Mouse (Mus musculus) liver, embryonic 15.5 days (tissue): ENCODE data around the gene Slc6a13. TPM values are rescaled to one million over a fixed set of nuclear protein-coding genes. Genes with fewer than 3 reads are reported as not detected.

ENCODE experiments used
- ATAC-seq: fragments of 200-750 bp; cut with Nextera tagmentation; 2 replicates; pipeline ENCODE4 v1.8.0; 2017; ENCODE audit warnings: moderate number of reproducible peaks, mild to moderate bottlenecking, moderate library complexity; ENCODE audit not compliant: insufficient read depth
- H3K27ac ChIP-seq: fragments of 300-500 bp; sonication (generic); replicated peaks from 2 replicates; pipeline ENCODE4 v1.5.1; 2015; ENCODE audit warnings: mild to moderate bottlenecking, inconsistent platforms
- H3K27me3 ChIP-seq: fragments of 300-500 bp; sonication (generic); 2 replicates; pipeline ENCODE4 v1.6.1; 2015; ENCODE audit warnings: mild to moderate bottlenecking, inconsistent platforms
- H3K36me3 ChIP-seq: fragments of 300-500 bp; sonication (generic); replicated peaks from 2 replicates; pipeline ENCODE4 v1.6.1; 2015; ENCODE audit warnings: moderate library complexity, mild to moderate bottlenecking, inconsistent platforms
- H3K4me1 ChIP-seq: fragments of 300-500 bp; sonication (generic); replicated peaks from 2 replicates; pipeline ENCODE4 v1.6.1; 2015; ENCODE audit warnings: inconsistent platforms
- H3K4me2 ChIP-seq: fragments of 300-500 bp; sonication (generic); 2 replicates; pipeline ENCODE4 v1.6.1; 2015; ENCODE audit warnings: moderate library complexity, mild to moderate bottlenecking, inconsistent platforms
- H3K4me3 ChIP-seq: fragments of 300-500 bp; sonication (generic); replicated peaks from 2 replicates; pipeline ENCODE4 v1.5.1; 2015; ENCODE audit warnings: mild to moderate bottlenecking, inconsistent platforms
- H3K9ac ChIP-seq: fragments of 300-500 bp; sonication (generic); 2 replicates; pipeline ENCODE4 v1.6.1; 2015; ENCODE audit warnings: moderate library complexity, mild to moderate bottlenecking, inconsistent platforms
- H3K9me3 ChIP-seq: fragments of 300-500 bp; sonication (generic); replicated peaks from 2 replicates; pipeline ENCODE4 v1.6.1; 2016; ENCODE audit warnings: inconsistent platforms
- WGBS: fragments of 180-500 bp; shearing (Covaris S2); methylation state at CpG from one replicate; pipeline ENCODE4 v1.1.7; 2015; ENCODE audit warnings: mixed read lengths; ENCODE audit not compliant: insufficient replicate concordance; 5-methylcytosine and 5-hydroxymethylcytosine counted together
- microRNA-seq: library from miRNA; unstranded; fragments of <30 nt; microRNA quantifications from one replicate; pipeline ENCODE4, GENCODE M21; 2016
- polyA plus RNA-seq: library from polyadenylated mRNA; unstranded; fragments of >200 nt; fragmentation: Nextera tagmentation; extraction: Ambion mirVana; gene quantifications from 2 replicates; pipeline ENCODE4 v1.2.1, GENCODE M21; 2015

Slc6a13 gene
- polyA plus RNA-seq, 1 experiment from 2014 or later = 34.1 TPM

- Histone ChIP-seq H3K9ac (no peak overlapping the region), H3K27ac (no peak overlapping the region), H3K36me3 (no peaks in the 10 kb centered on the region), H3K4me3 (no peak overlapping the region), H3K9me3 (no peaks in the 10 kb centered on the region), H3K27me3 (no peaks in the 10 kb centered on the region; the same call in 1 of the 2 replicates), H3K4me2 (no peak overlapping the region), H3K4me1 (no peaks in the 10 kb centered on the region)
- no peak for ATAC-seq
- 45% methylated on average over 4 of the region's 4 CpGs for whole genome bisulfite sequencing
These were observed 78.2 kb downstream of the Slc6a13 start for GRCm38 (mm10) chr6:121378256-121378655.

- Histone ChIP-seq H3K27ac (no peak overlapping the region), H3K4me2 (no peak overlapping the region), H3K36me3 (no peaks in the 10 kb centered on the region), H3K9me3 (no peaks in the 10 kb centered on the region), H3K27me3 (no peaks in the 10 kb centered on the region; the same call in 1 of the 2 replicates), H3K9ac (no peak overlapping the region), H3K4me1 (no peaks in the 10 kb centered on the region), H3K4me3 (no peak overlapping the region)
- WGBS = 67% methylated on average over 8 of the region's 8 CpGs
- ATAC-seq = no peak
These were observed 80.5 kb downstream of the Slc6a13 start for GRCm38 (mm10) chr6:121380576-121380975.

- H3K9me3 ChIP-seq = no peaks in the 10 kb centered on the region
- ATAC-seq = no peak
- H3K4me1 ChIP-seq = no peaks in the 10 kb centered on the region
- H3K27me3 ChIP-seq = no peaks in the 10 kb centered on the region; the same call in none of the 2 replicates
- no peak overlapping the region for H3K27ac ChIP-seq
- H3K9ac ChIP-seq = no peak overlapping the region
- WGBS = 51% methylated on average over 10 of the region's 10 CpGs
- no peak overlapping the region for H3K4me3 ChIP-seq
- H3K36me3 ChIP-seq = no peaks in the 10 kb centered on the region
- no peak overlapping the region for H3K4me2 ChIP-seq
These were observed 82.0 kb downstream of the Slc6a13 start for GRCm38 (mm10) chr6:121382071-121382470.

- H3K27me3 ChIP-seq = no peaks in the 10 kb centered on the region; the same call in 1 of the 2 replicates
- no peak for ATAC-seq
- H3K4me1 ChIP-seq = no peaks in the 10 kb centered on the region
- H3K4me2 ChIP-seq = no peak overlapping the region
- WGBS = 61% methylated on average over 3 of the region's 3 CpGs
- no peak overlapping the region for H3K4me3 ChIP-seq
- no peak overlapping the region for H3K9ac ChIP-seq
- no peaks in the 10 kb centered on the region for H3K9me3 ChIP-seq
- H3K36me3 ChIP-seq = no peaks in the 10 kb centered on the region
- H3K27ac ChIP-seq = no peak overlapping the region
These were observed 85.4 kb downstream of the Slc6a13 start for GRCm38 (mm10) chr6:121385397-121385796.

Small RNA genes lying within 50 kb of the gene (microRNA-seq; reads per million reads assigned to microRNA genes)
- not detected for gene Gm24855

Other genes with a start within 250 kb of the Slc6a13 start
- 8.7 and 11.5 TPM in 2 replicates for gene Mical3, start 169.2 kb upstream of the Slc6a13 start, polyA plus RNA-seq
- 4.4 and 5.6 TPM in 2 replicates for gene Pex26, start 116.6 kb upstream of the Slc6a13 start, polyA plus RNA-seq
- 5.4 and 6.1 TPM in 2 replicates for gene Tuba8, start 89.5 kb upstream of the Slc6a13 start, polyA plus RNA-seq
- 9.5 and 10.9 TPM in 2 replicates for gene Usp18, start 54.3 kb upstream of the Slc6a13 start, polyA plus RNA-seq
- 2.5 and 2.9 TPM in 2 replicates for gene Slc6a12, start 42.8 kb downstream of the Slc6a13 start, polyA plus RNA-seq
- not detected in 2 replicates for gene Iqsec3, start 173.5 kb downstream of the Slc6a13 start, polyA plus RNA-seq